Mouse (Mus musculus) CD4-positive naive resting alpha-beta T cell, adult 57 days (primary cell): ENCODE data around the gene Snx33. TPM values are rescaled to one million over a fixed set of nuclear protein-coding genes. Genes with fewer than 3 reads are reported as not detected.

Source experiments
- total RNA-seq: library from RNA; stranded (reverse); gene quantifications from one replicate; pipeline ENCODE4 v1.2.4, GENCODE M21; 2023

Snx33 gene
- 14.1 TPM for total RNA-seq

GRCm38 (mm10) chr9:56928041-56928811, at the start of gene Snx33:
TSS of gene Snx33 (minus strand) at chr9:56928371.

DNA sequence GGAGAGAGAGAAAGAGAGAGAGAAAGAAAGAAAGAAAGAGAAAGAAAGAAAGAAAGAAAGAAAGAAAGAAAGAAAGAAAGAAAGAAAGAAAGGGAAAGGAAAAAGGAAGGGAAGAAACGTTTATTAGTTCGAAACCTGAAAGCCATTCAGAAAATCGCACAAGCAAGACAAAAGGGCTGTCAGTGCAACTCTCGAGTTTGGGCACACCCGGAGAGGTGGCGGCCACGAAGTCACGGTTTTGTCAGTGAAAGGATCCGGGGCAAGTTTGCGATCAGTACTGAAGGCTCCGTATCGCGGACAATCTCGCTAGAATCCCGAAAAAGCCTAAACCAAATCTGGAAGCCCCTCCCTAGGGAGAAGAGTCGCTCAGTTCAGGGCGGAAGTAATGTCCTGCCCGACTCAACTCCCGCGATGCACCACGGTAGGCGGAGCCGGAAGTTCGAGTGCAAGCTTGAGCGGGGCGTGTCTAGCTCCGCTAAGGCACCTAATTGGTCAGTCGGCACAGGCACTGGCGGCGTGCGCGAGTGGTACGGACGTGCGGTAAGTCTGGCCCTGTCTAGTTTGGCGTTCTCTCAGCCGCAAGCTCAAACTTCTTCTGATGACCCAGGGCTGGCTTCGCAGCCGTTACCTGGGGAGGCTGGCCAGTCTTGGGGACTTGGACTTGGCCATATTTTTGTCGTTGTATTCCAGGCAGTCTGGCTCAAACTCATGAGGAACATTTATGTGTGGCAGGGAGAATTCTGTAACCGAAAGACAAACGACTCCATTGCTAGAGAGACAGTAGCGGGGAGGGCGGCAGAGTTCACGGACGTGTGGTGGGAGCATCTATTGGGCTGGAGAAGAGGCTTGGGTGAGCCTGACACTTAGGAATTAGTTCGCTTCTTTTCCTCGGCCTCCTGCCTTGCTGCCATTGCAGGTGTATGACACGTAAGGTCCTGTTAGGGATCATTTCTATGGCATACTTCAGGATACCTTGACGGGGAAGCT, 22.5 kb upstream of the Snx33 start, which contains the start of gene Snupn:
Snupn (plus strand) TSS at position 465 of the 987 bp plus-strand sequence.

GRCm38 (mm10) chr9:56937223-56938160, 9.3 kb upstream of the Snx33 start, which contains the start of gene Imp3:
TSS of gene Imp3 (plus strand) at chr9:56937475.

Other genes with a start within 250 kb of the Snx33 start
- not detected for gene Lingo1, start 131.9 kb downstream of the Snx33 start, total RNA-seq
- not detected for gene Odf3l1, start 63.7 kb downstream of the Snx33 start, total RNA-seq
- gene Cspg4, start 63.3 kb downstream of the Snx33 start, total RNA-seq, result not detected
- gene Imp3, start 9.1 kb upstream of the Snx33 start, total RNA-seq, result 88.9 TPM
- gene Snupn, start 22.5 kb upstream of the Snx33 start, total RNA-seq, result 8.1 TPM
- gene Ptpn9, start 66.6 kb upstream of the Snx33 start, total RNA-seq, result 14.0 TPM
- gene Sin3a, start 143.7 kb upstream of the Snx33 start, total RNA-seq, result 111 TPM
- 189 TPM for gene Man2c1, start 202.3 kb upstream of the Snx33 start, total RNA-seq
- gene Neil1, start 219.9 kb upstream of the Snx33 start, total RNA-seq, result 34.4 TPM
- 96.9 TPM for gene Commd4, start 230.0 kb upstream of the Snx33 start, total RNA-seq